Mouse (Mus musculus): ENCODE data around the gene Cltrn. TPM values are rescaled to one million over a fixed set of nuclear protein-coding genes. Genes with fewer than 3 reads are reported as not detected.
A peak's percentile ranks its signal among the peaks of the same experiment; 100 is the strongest.

Cltrn gene
- total RNA-seq, 1 experiment from 2014 or later, result not detected

DNA sequence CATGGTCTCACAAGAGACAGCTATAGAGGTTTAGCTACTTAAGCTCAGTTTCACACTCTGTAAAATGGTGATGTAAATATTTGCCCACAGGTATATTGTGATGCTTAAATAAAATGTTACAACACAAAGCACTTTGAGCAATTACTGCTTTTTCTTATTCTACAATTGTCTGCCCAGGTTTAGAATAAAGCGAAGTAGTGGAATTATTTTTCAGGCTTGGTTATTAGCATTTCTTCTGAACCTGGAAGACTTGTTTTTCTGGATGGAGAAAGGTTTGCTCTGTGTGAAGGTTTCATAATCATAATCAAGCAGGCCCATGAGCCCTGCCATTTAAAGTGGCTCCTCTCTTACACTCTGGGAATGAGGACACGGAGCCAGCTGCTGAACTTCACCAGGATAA, 50.4 kb downstream of the Cltrn start, which contains the start of gene Ace2:
Gene Ace2 (plus strand): TSS at position 301 of the 400 bp plus-strand sequence.
- no peak for DNase-seq

DNA sequence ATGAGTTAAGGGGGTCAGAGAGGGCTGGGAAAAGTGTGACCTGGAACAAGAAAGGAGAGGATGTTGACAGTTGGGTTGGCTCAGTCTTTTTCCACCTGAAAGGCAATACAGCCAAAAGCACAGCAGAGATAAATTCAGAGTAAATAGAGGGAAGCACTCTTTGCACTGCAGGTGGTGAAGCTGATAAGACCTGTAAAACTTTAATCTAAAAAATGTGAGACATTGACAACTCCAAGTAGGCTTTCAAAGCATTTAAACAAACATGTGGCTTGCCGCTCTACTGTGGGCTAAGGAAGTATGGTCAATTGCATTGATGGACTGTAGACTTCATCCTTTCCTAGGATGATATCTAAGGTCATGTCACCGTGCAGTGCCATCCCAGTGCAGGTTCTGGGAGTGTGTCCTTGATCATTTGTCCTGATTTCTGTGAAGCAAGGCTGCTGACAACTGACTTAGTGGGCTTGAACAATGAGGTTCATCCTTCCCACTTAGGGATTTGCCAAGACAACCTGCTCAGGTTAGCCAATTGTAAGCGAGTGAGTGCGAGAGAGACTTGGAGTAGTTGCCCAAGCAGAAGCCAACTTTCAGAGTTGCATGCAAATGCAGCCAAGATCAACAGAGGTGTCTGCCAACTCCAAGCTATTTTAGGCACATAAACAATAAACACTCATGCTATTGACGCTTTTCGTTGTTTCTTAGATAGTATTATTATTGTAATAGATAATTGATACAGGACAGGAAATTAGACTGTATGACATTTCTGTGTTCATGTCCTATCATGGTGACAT, 57.0 kb downstream of the Cltrn start:
- DNase-seq, result no peak

DNA sequence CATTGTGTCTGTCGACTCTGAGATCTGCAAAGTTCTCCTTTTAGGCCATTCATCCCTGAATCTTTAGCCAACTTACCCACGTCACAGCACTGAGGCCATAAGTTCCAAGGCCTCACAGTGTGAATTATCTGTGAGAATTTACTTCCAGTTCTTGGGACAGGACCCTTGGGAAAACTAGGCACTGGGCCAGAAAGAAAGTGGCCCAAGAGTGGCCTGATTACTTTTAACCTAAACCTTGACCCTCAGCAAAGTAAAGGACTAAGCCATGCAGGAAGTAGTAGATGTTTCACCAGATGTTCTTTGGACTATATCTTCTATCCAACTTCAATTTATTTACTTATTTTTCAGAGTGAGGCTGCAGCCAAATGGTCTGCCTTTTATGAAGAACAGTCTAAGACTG, 64.1 kb downstream of the Cltrn start:
- peak; percentile 27 for DNase-seq

DNA sequence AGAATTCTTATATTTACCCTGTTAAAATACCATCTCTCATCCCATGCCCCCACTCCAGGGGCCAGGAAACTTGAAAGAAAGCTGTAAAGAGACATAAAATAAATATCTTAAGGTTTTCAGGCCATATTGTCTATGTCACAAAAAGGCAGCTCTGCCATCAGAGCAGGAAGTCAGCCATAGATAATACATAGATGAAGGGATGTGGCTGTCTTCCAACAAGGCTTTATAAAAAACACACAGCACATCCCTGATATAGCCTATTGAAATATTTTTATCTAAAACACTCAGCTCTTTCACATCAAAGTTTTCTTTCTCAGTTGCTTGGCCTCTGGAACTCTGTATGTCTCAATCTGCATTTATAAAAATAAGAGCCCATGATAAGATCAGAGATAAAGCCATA, 65.0 kb downstream of the Cltrn start:
- no peak for DNase-seq

DNA sequence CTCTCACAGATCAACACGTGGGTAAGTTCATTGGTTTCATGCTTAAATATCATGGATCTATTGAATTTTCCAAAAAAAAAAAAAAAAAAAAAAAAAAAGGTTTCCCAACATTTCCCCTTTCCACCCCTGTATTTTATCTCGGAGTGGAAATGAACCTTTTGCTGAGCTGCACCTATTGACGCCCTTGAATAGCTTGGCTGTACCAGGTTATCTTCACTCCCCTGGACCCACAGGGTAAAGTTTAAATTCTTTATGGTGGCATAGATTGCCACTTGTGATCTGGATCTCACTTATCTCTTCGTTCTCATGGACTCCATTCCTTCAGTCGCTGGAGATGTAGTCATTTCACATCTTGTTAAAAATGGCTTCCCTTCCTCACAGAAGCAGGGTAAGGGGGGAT, 66.0 kb downstream of the Cltrn start:
- no peak for DNase-seq

DNA sequence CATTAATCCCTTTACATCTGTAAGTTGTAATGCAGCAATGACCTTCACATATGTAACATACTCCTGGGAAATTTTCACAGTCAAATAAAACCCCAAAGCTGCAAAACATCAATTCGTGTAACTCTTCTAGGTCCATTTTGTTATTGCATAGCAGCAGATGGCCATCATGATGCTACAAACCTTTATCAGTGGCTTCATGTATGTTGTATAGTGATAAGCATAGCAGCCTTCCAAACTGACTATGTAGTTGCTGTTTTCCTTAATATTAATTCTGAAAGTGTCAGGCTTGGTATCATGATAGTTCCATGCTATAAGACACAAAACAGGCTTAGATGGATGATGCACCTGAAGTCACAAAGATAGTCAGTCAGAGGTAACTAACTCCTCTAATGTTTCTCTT, 76.1 kb downstream of the Cltrn start:
- DNase-seq, result no peak

Other genes with a start within 250 kb of the Cltrn start
- 20.3 and 25.0 TPM in 2 replicates for gene Ap1s2, start 179.8 kb upstream of the Cltrn start, total RNA-seq (2021)
- gene Zrsr2, start 130.2 kb upstream of the Cltrn start, total RNA-seq (2021), result 25.4 and 33.8 TPM in 2 replicates
- 4.7 and 5.4 TPM in 2 replicates for gene Car5b, start 60.8 kb upstream of the Cltrn start, total RNA-seq (2021)
- gene Siah1b, start 12.3 kb upstream of the Cltrn start, total RNA-seq (2021), result 6.1 and 6.2 TPM in 2 replicates
- gene Ace2, start 50.5 kb downstream of the Cltrn start, total RNA-seq (2021), result 21.6 and 23.5 TPM in 2 replicates
- 0.56 and 1.0 TPM in 2 replicates for gene Bmx, start 169.4 kb downstream of the Cltrn start, total RNA-seq (2021)
- 4.5 and 4.9 TPM in 2 replicates for gene Pir, start 180.5 kb downstream of the Cltrn start, total RNA-seq (2021)